11 mouse cellular contexts compared by ENCODE assay signal in genomic region chr2:102071022-102071717, GRCm38 (mm10).
A peak's percentile ranks its signal among the peaks of the same experiment; 100 is the strongest.
DNase-seq lines count a peak whose midpoint lies in the region; ATAC-seq and TF ChIP-seq lines count a peak whose summit lies in the region.
"Had no signal": no experiment of that assay in that cellular context is flagged by ENCODE, and none has a peak within 500 bp of the region (broad histone marks: within the 10 kb centered on the region; RNA-seq: fewer than 3 reads in every experiment).

No protein-coding gene starts in this region.

- no peak overlapping the region for H3K4me3 ChIP-seq in embryonic facial prominence, embryonic 14.5 days (ENCODE audit: low read depth, low read length)
- H3K4me3 ChIP-seq in embryonic facial prominence, embryonic 10.5 days: no peak overlapping the region
- no peak overlapping the region for H3K4me3 ChIP-seq in layer of hippocampus, adult 2 months
- H3K4me3 ChIP-seq: midbrain, embryonic 15.5 days had no signal

- no peak overlapping the region for H3K27ac ChIP-seq in embryonic facial prominence, embryonic 14.5 days (replicated peaks; ENCODE audit: low read depth, low read length)
- no peak overlapping the region for H3K27ac ChIP-seq in embryonic facial prominence, embryonic 10.5 days (replicated peaks)
- peak overlapping the region; percentile 4; the same call in 1 of the 2 replicates for H3K27ac ChIP-seq in layer of hippocampus, adult 2 months
- H3K27ac ChIP-seq: midbrain, embryonic 15.5 days had no signal

- peak; percentile 67 for DNase-seq in embryonic facial prominence, embryonic 14.5 days (ENCODE audit: low spot score)
- DNase-seq in embryonic facial prominence, embryonic 10.5 days (ENCODE audit: low spot score): no peak
- peak; percentile 25 for DNase-seq in lung, postnatal 10 days
- DNase-seq in lung, postnatal 14 days: no peak
- DNase-seq in cerebellum, adult 11 months: peak; percentile 69
- peak; percentile 43 to 57 for DNase-seq in layer of hippocampus, adult 2 months (ENCODE audit: low spot score in 2 of 2)
- DNase-seq in thymus, postnatal 4 days: no peak

- no peaks in the 10 kb centered on the region for H3K4me1 ChIP-seq in embryonic facial prominence, embryonic 14.5 days (ENCODE audit: control insufficient read depth, insufficient read depth, low read length)
- H3K4me1 ChIP-seq in embryonic facial prominence, embryonic 10.5 days: peaks cover 4% of the 10 kb centered on the region; the same call in 1 of the 2 replicates
- H3K4me1 ChIP-seq: midbrain, embryonic 15.5 days had no signal

- H3K36me3 ChIP-seq in embryonic facial prominence, embryonic 14.5 days (ENCODE audit: control insufficient read depth, insufficient read depth, low read length): peaks cover 16% of the 10 kb centered on the region; the same call in 1 of the 2 replicates
- peaks cover 43% of the 10 kb centered on the region for H3K36me3 ChIP-seq in embryonic facial prominence, embryonic 10.5 days (replicated peaks)
- H3K36me3 ChIP-seq: midbrain, embryonic 15.5 days had no signal

- H3K9ac ChIP-seq in embryonic facial prominence, embryonic 14.5 days (ENCODE audit: low read depth, low read length): no peak overlapping the region
- H3K9ac ChIP-seq: midbrain, embryonic 15.5 days had no signal

- no peak for ATAC-seq in embryonic facial prominence, embryonic 14.5 days (ENCODE audit: low read depth)
- ATAC-seq in granulocyte monocyte progenitor cell, adult 5-6 weeks (replicated peaks; ENCODE audit: poor library complexity, severe bottlenecking): no peak
- ATAC-seq: intestine, embryonic 16.5 days; midbrain, embryonic 15.5 days; Patski had no signal

- TF ChIP-seq CTCF in layer of hippocampus, adult 2 months (conservative IDR thresholded peaks at IDR 0.05): no peak

- no peak overlapping the region for H3K4me2 ChIP-seq in embryonic facial prominence, embryonic 14.5 days (ENCODE audit: low read depth, low read length)
- H3K4me2 ChIP-seq: midbrain, embryonic 15.5 days had no signal

- 83% methylated on average over 10 of the region's 10 CpGs for WGBS in embryonic facial prominence, embryonic 14.5 days
- 92% methylated on average over 10 of the region's 10 CpGs for WGBS in embryonic facial prominence, embryonic 10.5 days

- H3K9me3 ChIP-seq in embryonic facial prominence, embryonic 14.5 days (ENCODE audit: control insufficient read depth, low read length): no peaks in the 10 kb centered on the region
- H3K9me3 ChIP-seq in embryonic facial prominence, embryonic 10.5 days: no peaks in the 10 kb centered on the region
- H3K9me3 ChIP-seq: midbrain, embryonic 15.5 days had no signal

- H3K27me3 ChIP-seq in embryonic facial prominence, embryonic 14.5 days (replicated peaks; ENCODE audit: control insufficient read depth, insufficient read depth, low read length): no peaks in the 10 kb centered on the region
- H3K27me3 ChIP-seq in embryonic facial prominence, embryonic 10.5 days (replicated peaks; ENCODE audit: low read depth, poor library complexity, severe bottlenecking): no peaks in the 10 kb centered on the region
- H3K27me3 ChIP-seq: midbrain, embryonic 15.5 days; Patski had no signal

Comparison
In these comparisons a context has a peak if more than half of its experiments do, and no peak if none do; other contexts are left out.
1. DNase-seq: peak in embryonic facial prominence, embryonic 14.5 days (single experiment), lung, postnatal 10 days (single experiment), cerebellum, adult 11 months (single experiment) and layer of hippocampus, adult 2 months (2 of 2); none in embryonic facial prominence, embryonic 10.5 days (single experiment), lung, postnatal 14 days (single experiment) and thymus, postnatal 4 days (single experiment).